Mouse (Mus musculus): ENCODE measurements around the gene Tomm70a. TPM values are rescaled to one million over a fixed set of nuclear protein-coding genes. Genes with fewer than 3 reads are reported as not detected.

The Tomm70a gene
- polyA plus RNA-seq, 1 experiment from 2014 or later: 39.2 TPM

Other genes with a start within 250 kb of the Tomm70a start
- 39.7 and 41.2 TPM in 2 replicates for gene Tmem45a, start 235.5 kb upstream of the Tomm70a start, polyA plus RNA-seq (2015; fragmentation: Nextera tagmentation; extraction: Ambion mirVana)
- 0.25 and 0.39 TPM in 2 replicates for gene Lnp1, start 193.6 kb upstream of the Tomm70a start, polyA plus RNA-seq (2015; fragmentation: Nextera tagmentation; extraction: Ambion mirVana)
- 0.08 TPM in 1 of 2 replicates, not detected in the other for gene Tmem45a2, start 50.3 kb upstream of the Tomm70a start, polyA plus RNA-seq (2015; fragmentation: Nextera tagmentation; extraction: Ambion mirVana)
- gene Nit2, start 45.6 kb downstream of the Tomm70a start, polyA plus RNA-seq (2015; fragmentation: Nextera tagmentation; extraction: Ambion mirVana): 69.9 and 72.4 TPM in 2 replicates
- gene Tbc1d23, start 109.8 kb downstream of the Tomm70a start, polyA plus RNA-seq (2015; fragmentation: Nextera tagmentation; extraction: Ambion mirVana): 22.5 and 23.0 TPM in 2 replicates
- gene Tmem30c, start 171.2 kb downstream of the Tomm70a start, polyA plus RNA-seq (2015; fragmentation: Nextera tagmentation; extraction: Ambion mirVana): not detected in 2 replicates
- 28.0 and 28.8 TPM in 2 replicates for gene Filip1l, start 231.4 kb downstream of the Tomm70a start, polyA plus RNA-seq (2015; fragmentation: Nextera tagmentation; extraction: Ambion mirVana)

Measured in lung, embryonic 15.5 days (tissue).